Mouse (Mus musculus) CH12.LX (cell line): ENCODE data around the gene Chic2. TPM values are rescaled to one million over a fixed set of nuclear protein-coding genes. Genes with fewer than 3 reads are reported as not detected.

Experiments
- DNase-seq: peaks from one replicate; pipeline ENCODE4 v3.0.0-alpha.2; 2013; ENCODE audit errors: extremely low read depth
- H3K27ac ChIP-seq: 2 replicates; pipeline ENCODE4 v1.5.1; 2012; ENCODE audit warnings: low read depth, mild to moderate bottlenecking, control low read depth, moderate library complexity; ENCODE audit not compliant: insufficient read depth
- H3K27me3 ChIP-seq: replicated peaks from 2 replicates; pipeline ENCODE3; 2012; ENCODE audit warnings: inconsistent platforms
- H3K36me3 ChIP-seq, 2 experiments: replicated peaks in 1 of 2; 2 replicates each; pipeline versions ENCODE3 to v1.6.1; 2012; ENCODE audit warnings: inconsistent platforms in 1 of 2, low read length in 1 of 2, mild to moderate bottlenecking in 1 of 2, mixed read lengths in 1 of 2, moderate library complexity in 1 of 2; ENCODE audit not compliant: control insufficient read depth in 1 of 2, insufficient read depth in 1 of 2
- H3K4me1 ChIP-seq, 2 experiments: 2 replicates each; pipeline ENCODE4 v1.6.1; 2012; ENCODE audit warnings: inconsistent platforms in 1 of 2, moderate library complexity in 1 of 2; ENCODE audit not compliant: insufficient read depth in 2 of 2, control insufficient read depth in 1 of 2
- H3K4me2 ChIP-seq: 2 replicates; pipeline ENCODE4 v1.6.1; 2012; ENCODE audit warnings: low read depth, mild to moderate bottlenecking, control low read depth; ENCODE audit not compliant: poor library complexity, insufficient read depth, severe bottlenecking
- H3K4me3 ChIP-seq, 3 experiments: fragments of 150-350 bp in 1 of 3; sonication (generic) in 1 of 3; replicated peaks in 1 of 3; 2 replicates each; pipeline versions ENCODE3 to v1.5.1; 2011 to 2012; ENCODE audit warnings: low read depth in 2 of 3, low read length in 2 of 3, mild to moderate bottlenecking in 2 of 3, moderate library complexity in 2 of 3, control low read depth in 1 of 3, improper control_type of control experiment in 1 of 3, inconsistent platforms in 1 of 3, mixed read lengths in 1 of 3; ENCODE audit not compliant: poor library complexity in 1 of 3
- H3K79me2 ChIP-seq: replicated peaks from 2 replicates; pipeline ENCODE4 v1.6.1; 2012; ENCODE audit warnings: mild to moderate bottlenecking, moderate library complexity; ENCODE audit not compliant: control insufficient read depth, poor library complexity, insufficient read depth, severe bottlenecking; ENCODE audit errors: extremely low read depth
- H3K9ac ChIP-seq: 2 replicates; pipeline ENCODE4 v1.6.1; 2012; ENCODE audit warnings: low read depth, mild to moderate bottlenecking, control low read depth, moderate library complexity; ENCODE audit not compliant: insufficient read depth
- H3K9me3 ChIP-seq: replicated peaks from 2 replicates; pipeline ENCODE3; 2012; ENCODE audit warnings: low read length, inconsistent platforms, mixed read lengths
- CHD2 ChIP-seq: IDR thresholded peaks from 2 replicates; pipeline ENCODE4 v1.6.1; 2011; ENCODE audit warnings: low read length, improper control_type of control experiment
- CTCF ChIP-seq, 2 experiments: IDR thresholded peaks in 1 of 2; conservative IDR thresholded peaks in 1 of 2; 2 replicates each; pipeline ENCODE4 v1.5.1; 2011 to 2012; ENCODE audit warnings: low read depth in 2 of 2, low read length in 2 of 2, improper control_type of control experiment in 1 of 2, inconsistent platforms in 1 of 2, mild to moderate bottlenecking in 1 of 2, moderate library complexity in 1 of 2
- E2F4 ChIP-seq: IDR thresholded peaks from 2 replicates; pipeline ENCODE4 v1.6.1; 2011; ENCODE audit warnings: low read depth, low read length, improper control_type of control experiment; ENCODE audit not compliant: insufficient replicate concordance
- ELF1 ChIP-seq: IDR thresholded peaks from 2 replicates; pipeline ENCODE4 v1.6.1; 2014; ENCODE audit warnings: low read depth, mild to moderate bottlenecking, inconsistent platforms, low read length, improper control_type of control experiment
- EP300 ChIP-seq: IDR thresholded peaks from 2 replicates; pipeline ENCODE4 v1.6.1; 2011; ENCODE audit warnings: low read length, improper control_type of control experiment
- ETS1 ChIP-seq: conservative IDR thresholded peaks from 2 replicates; pipeline ENCODE4 v1.6.1; 2012; ENCODE audit warnings: low read depth, mild to moderate bottlenecking, inconsistent platforms, low read length, improper control_type of control experiment, moderate library complexity
- GABPA ChIP-seq: IDR thresholded peaks from 2 replicates; pipeline ENCODE4 v1.6.1; 2012; ENCODE audit warnings: low read depth, low read length, improper control_type of control experiment, inconsistent platforms; ENCODE audit not compliant: insufficient replicate concordance
- HCFC1 ChIP-seq: IDR thresholded peaks from 2 replicates; pipeline ENCODE4 v1.6.1; 2012; ENCODE audit warnings: low read depth, mild to moderate bottlenecking, inconsistent platforms, low read length, improper control_type of control experiment
- IRF4 ChIP-seq: IDR thresholded peaks from 2 replicates; pipeline ENCODE4 v1.6.1; 2014; ENCODE audit warnings: low read depth, mild to moderate bottlenecking, inconsistent platforms, low read length, improper control_type of control experiment
- JUN ChIP-seq: IDR thresholded peaks from 2 replicates; pipeline ENCODE4 v1.6.1; 2011; ENCODE audit warnings: low read depth, mild to moderate bottlenecking, low read length, improper control_type of control experiment, moderate library complexity; ENCODE audit not compliant: insufficient read depth
- KAT2A ChIP-seq: IDR thresholded peaks from 2 replicates; pipeline ENCODE4 v1.6.1; 2012; ENCODE audit warnings: low read length, improper control_type of control experiment, inconsistent platforms; ENCODE audit not compliant: insufficient replicate concordance
- MEF2A ChIP-seq: IDR thresholded peaks from 2 replicates; pipeline ENCODE4 v1.6.1; 2014; ENCODE audit warnings: low read depth, mild to moderate bottlenecking, inconsistent platforms, low read length, improper control_type of control experiment, borderline replicate concordance
- NELFE ChIP-seq: IDR thresholded peaks from 2 replicates; pipeline ENCODE4 v1.6.1; 2011; ENCODE audit warnings: low read depth, low read length, improper control_type of control experiment
- NRF1 ChIP-seq: IDR thresholded peaks from 2 replicates; pipeline ENCODE4 v1.6.1; 2014; ENCODE audit warnings: low read depth, mild to moderate bottlenecking, inconsistent platforms, low read length, improper control_type of control experiment, moderate library complexity
- POLR2A ChIP-seq: IDR thresholded peaks from 2 replicates; pipeline ENCODE4 v1.6.1; 2011; ENCODE audit warnings: low read depth, mild to moderate bottlenecking, improper control_type of control experiment, low read length
- RAD21 ChIP-seq: IDR thresholded peaks from 2 replicates; pipeline ENCODE4 v1.6.1; 2011; ENCODE audit warnings: low read depth, mild to moderate bottlenecking, low read length, improper control_type of control experiment, moderate library complexity
- RCOR1 ChIP-seq: conservative IDR thresholded peaks from 2 replicates; pipeline ENCODE4 v1.6.1; 2012; ENCODE audit warnings: low read depth, mild to moderate bottlenecking, inconsistent platforms, low read length, improper control_type of control experiment
- SIN3A ChIP-seq: IDR thresholded peaks from 2 replicates; pipeline ENCODE4 v1.6.1; 2012; ENCODE audit warnings: low read length, improper control_type of control experiment, inconsistent platforms
- SMC3 ChIP-seq: IDR thresholded peaks from 2 replicates; pipeline ENCODE4 v1.6.1; 2011; ENCODE audit warnings: low read depth, low read length, improper control_type of control experiment
- TBP ChIP-seq: conservative IDR thresholded peaks from 2 replicates; pipeline ENCODE4 v1.6.1; 2011; ENCODE audit warnings: low read depth, low read length, improper control_type of control experiment
- UBTF ChIP-seq: IDR thresholded peaks from 2 replicates; pipeline ENCODE4 v1.6.1; 2012; ENCODE audit warnings: low read depth, mild to moderate bottlenecking, inconsistent platforms, low read length, improper control_type of control experiment, moderate library complexity
- USF1 ChIP-seq: IDR thresholded peaks from 2 replicates; pipeline ENCODE4 v1.6.1; 2014; ENCODE audit warnings: low read depth, mild to moderate bottlenecking, inconsistent platforms, low read length, improper control_type of control experiment
- USF2 ChIP-seq: conservative IDR thresholded peaks from 2 replicates; pipeline ENCODE4 v1.6.1; 2011; ENCODE audit warnings: low read depth, low read length, improper control_type of control experiment
- ZKSCAN1 ChIP-seq: IDR thresholded peaks from 2 replicates; pipeline ENCODE4 v1.6.1; 2012; ENCODE audit warnings: low read depth, inconsistent platforms, low read length, improper control_type of control experiment, borderline replicate concordance
- ZMIZ1 ChIP-seq: IDR thresholded peaks from 2 replicates; pipeline ENCODE4 v1.6.1; 2012; ENCODE audit warnings: low read depth, mild to moderate bottlenecking, inconsistent platforms, low read length, improper control_type of control experiment
- dilution Hi-C: fragments of 300-500 bp; cut with MboI; formaldehyde crosslinking; loops from 2 replicates; pipeline ENCODE4 v1.14.3; 2020; ENCODE audit warnings: low sequenced_read_pairs; ENCODE audit not compliant: extremely low pct_unique_long_range_greater_than_20kb, extremely low pct_ligation_motif_present
- in situ Hi-C: fragments of 300-500 bp; cut with MboI; formaldehyde crosslinking; loops from 3 replicates; pipeline ENCODE4 v1.14.3; 2019; ENCODE audit warnings: low sequenced_read_pairs, low pct_ligation_motif_present, low pct_unique_long_range_greater_than_20kb, mixed read lengths
- polyA plus RNA-seq: library from polyadenylated mRNA; unstranded; fragments of >175 nt; gene quantifications from 2 replicates; pipeline ENCODE4 v1.2.1, GENCODE M21; 2012; ENCODE audit warnings: low read depth; ENCODE audit not compliant: insufficient read length
- total RNA-seq, 2 experiments: library from RNA; depleted of rRNA; stranded (reverse); fragments of 300-350 nt in 1 of 2; fragments of >200 nt in 1 of 2; gene quantifications; 2 replicates each; pipeline ENCODE4 v1.2.3; 2012 to 2014

Gene Chic2
- total and polyA plus RNA-seq, 3 experiments, result 28.2 to 41.6 (median 40.8) TPM

DNA sequence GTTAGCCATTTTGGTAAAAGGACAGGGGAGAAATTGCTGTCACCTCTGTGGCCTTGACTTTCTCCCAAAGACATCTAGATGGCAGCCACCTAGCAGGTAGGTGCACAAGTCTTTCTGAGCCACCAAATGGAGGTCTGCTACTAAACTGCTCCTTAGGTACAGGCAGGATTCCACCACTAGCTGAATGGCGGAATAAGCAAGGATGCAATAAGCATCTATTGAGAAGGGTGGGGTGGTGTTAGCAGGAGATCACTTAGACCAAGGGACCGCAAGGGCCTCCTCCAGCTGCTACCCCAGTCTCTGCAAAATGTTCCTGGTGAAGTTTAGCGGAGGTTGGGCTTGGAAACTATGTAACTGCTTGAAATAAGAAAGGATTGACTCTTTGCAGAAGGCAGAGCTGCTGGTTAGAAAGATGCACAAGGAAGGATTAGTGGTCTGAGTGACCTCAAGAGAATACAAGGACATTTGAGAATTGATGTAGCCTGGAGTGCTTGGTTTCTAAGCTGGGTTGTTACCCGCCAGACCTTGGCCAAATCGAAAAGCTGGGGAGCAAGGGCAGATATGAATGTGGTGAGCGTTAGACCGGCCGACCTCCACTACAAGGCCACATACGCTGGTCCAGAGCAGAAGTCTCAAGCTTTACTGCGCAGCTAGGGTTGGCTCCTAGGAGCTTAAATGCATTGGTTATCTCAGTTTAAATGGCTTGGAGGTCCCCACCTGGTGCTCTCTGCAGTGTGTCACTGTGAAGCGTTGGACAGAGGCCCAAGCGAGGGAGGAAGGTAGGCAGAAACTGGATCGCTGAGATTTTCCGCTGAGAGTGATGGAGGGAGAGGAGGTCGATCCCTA, 30.2 kb upstream of the Chic2 start:
- no peaks in the 10 kb centered on the region for H3K27me3 ChIP-seq

DNA sequence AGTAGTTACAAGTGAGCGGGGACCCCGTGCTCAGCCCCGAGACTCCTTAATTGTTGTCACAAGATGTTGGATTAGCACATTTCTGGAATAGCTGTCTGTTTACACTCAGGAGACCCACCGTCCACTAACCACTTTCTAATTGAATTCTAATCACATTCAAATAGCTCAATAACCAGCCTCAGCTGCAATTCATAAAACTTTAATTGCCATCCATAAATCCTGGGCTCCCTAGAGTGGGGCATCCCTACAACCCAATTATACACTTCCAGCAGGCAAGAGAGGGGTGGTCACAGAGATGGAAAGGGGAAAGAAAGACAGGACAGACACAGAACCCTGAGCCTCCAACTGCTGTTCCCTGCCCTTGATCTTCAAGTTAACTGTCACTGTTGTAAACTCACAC, 29.6 kb upstream of the Chic2 start:
- dilution Hi-C loops, result no loop called here

More for the DNA sequence above, 30.2 kb upstream of the Chic2 start:
- Histone ChIP-seq H3K4me2 (no peak overlapping the region), H3K4me3 (no peak overlapping the region), H3K27ac (no peak overlapping the region), H3K9me3 (peaks cover 3% of the 10 kb centered on the region), H3K4me1 (peaks cover 2 to 16% of the 10 kb centered on the region in 2 experiments; a peak in 2 of 4 replicates), H3K9ac (no peak overlapping the region), H3K36me3 (no peaks in the 10 kb centered on the region), H3K79me2 (no peaks in the 10 kb centered on the region)
- in situ Hi-C loops (no loop called here), dilution Hi-C loops (no loop called here)
- TF ChIP-seq IRF4 (no peak), USF2 (no peak), CTCF (conservative IDR thresholded peaks at IDR 0.05 in 1 of 2, IDR thresholded peaks at IDR 0.05 in 1 of 2; ENCODE audit: low read depth in 2 of 2, low read length in 2 of 2) (no peak), USF1 (no peak), GABPA (no peak), E2F4 (no peak), ZMIZ1 (no peak), CHD2 (no peak), RCOR1 (no peak), ETS1 (no peak), EP300 (no peak), NELFE (no peak), ELF1 (no peak), TBP (no peak), POLR2A (no peak), SIN3A (no peak)
- no peak for DNase-seq

More for the DNA sequence above, 29.6 kb upstream of the Chic2 start:
- H3K4me1 ChIP-seq, result peaks cover 0 to 11% of the 10 kb centered on the region in 2 experiments; a peak in 2 of 4 replicates
- H3K9me3 ChIP-seq, result peaks cover 3% of the 10 kb centered on the region
- no peak for DNase-seq
- TF ChIP-seq RAD21, result no peak
- no peak for TF ChIP-seq CHD2
- TF ChIP-seq HCFC1, result no peak
- no peak for TF ChIP-seq IRF4
- no peak for TF ChIP-seq ZKSCAN1
- TF ChIP-seq ELF1, result no peak
- no peak for TF ChIP-seq KAT2A
- TF ChIP-seq E2F4, result no peak
- TF ChIP-seq NRF1, result no peak
- TF ChIP-seq JUN, result no peak
- TF ChIP-seq ETS1, result no peak
- no peak for TF ChIP-seq MEF2A
- TF ChIP-seq RCOR1, result no peak
- TF ChIP-seq SMC3, result no peak
- no peak for TF ChIP-seq UBTF
- H3K79me2 ChIP-seq, result no peaks in the 10 kb centered on the region
- H3K4me3 ChIP-seq, result no peak overlapping the region
- in situ Hi-C loops, result no loop called here
- no peak overlapping the region for H3K9ac ChIP-seq
- no peaks in the 10 kb centered on the region for H3K36me3 ChIP-seq
- H3K27me3 ChIP-seq, result no peaks in the 10 kb centered on the region
- H3K4me2 ChIP-seq, result no peak overlapping the region
- H3K27ac ChIP-seq, result no peak overlapping the region
